Mouse (Mus musculus): ENCODE measurements around the gene Sdk2.

- TF ChIP-seq CTCF (conservative IDR thresholded peaks at IDR 0.05 in 1 of 2, IDR thresholded peaks at IDR 0.05 in 1 of 2; ENCODE audit: low read depth in 2 of 2, low read length in 2 of 2) (no peak), USF2 (conservative IDR thresholded peaks at IDR 0.05; ENCODE audit: low read depth, low read length) (no peak), POLR2A (IDR thresholded peaks at IDR 0.05; ENCODE audit: low read depth, low read length) (no peak), USF1 (IDR thresholded peaks at IDR 0.05; ENCODE audit: low read depth, low read length) (no peak), TCF12 (IDR thresholded peaks at IDR 0.05; ENCODE audit: low read depth, low read length) (no peak), ZC3H11A (IDR thresholded peaks at IDR 0.05; ENCODE audit: low read depth, low read length) (no peak), ETS1 (conservative IDR thresholded peaks at IDR 0.05; ENCODE audit: low read depth, low read length) (no peak), NELFE (IDR thresholded peaks at IDR 0.05; ENCODE audit: low read depth, low read length) (no peak), EP300 (IDR thresholded peaks at IDR 0.05; ENCODE audit: low read length) (no peak), MAFK (IDR thresholded peaks at IDR 0.05; ENCODE audit: insufficient replicate concordance, low read length) (no peak), IRF4 (IDR thresholded peaks at IDR 0.05; ENCODE audit: low read depth, low read length) (no peak), BHLHE40 (IDR thresholded peaks at IDR 0.05; ENCODE audit: low read depth, low read length) (no peak)
These were observed 302.6 kb downstream of the Sdk2 start for GRCm38 (mm10) chr11:113764132-113764849.

Measured in CH12.LX (cell line).